Mouse (Mus musculus): ENCODE measurements around the gene Cgref1. TPM values are rescaled to one million over a fixed set of nuclear protein-coding genes. Genes with fewer than 3 reads are reported as not detected.

Gene Cgref1
- total RNA-seq, 4 experiments from 2014 or later: 13.8 to 19.2 (median 18.8) TPM

DNA sequence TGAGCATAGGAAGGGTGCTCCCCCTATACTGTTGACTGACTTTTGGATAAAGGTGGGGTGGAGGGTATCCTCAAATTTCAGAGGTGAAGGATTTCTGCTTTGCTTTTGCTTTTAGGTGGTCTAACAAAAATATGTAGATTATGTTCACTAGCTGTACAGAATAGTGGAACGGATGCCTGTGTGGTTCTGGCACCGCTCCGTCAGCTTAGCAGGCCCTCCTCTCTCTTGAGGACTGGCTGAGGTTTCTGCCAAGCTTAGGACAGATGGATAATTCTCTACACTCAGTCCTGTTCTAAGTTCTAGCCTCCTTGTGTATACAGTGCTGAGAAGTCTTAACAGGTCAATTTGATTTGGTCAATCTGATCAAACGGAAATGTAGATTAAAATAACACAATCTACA is 5.1 kb upstream of the Cgref1 start:
- DNase-seq (ENCODE audit: low spot score in 2 of 2): no peak

DNA sequence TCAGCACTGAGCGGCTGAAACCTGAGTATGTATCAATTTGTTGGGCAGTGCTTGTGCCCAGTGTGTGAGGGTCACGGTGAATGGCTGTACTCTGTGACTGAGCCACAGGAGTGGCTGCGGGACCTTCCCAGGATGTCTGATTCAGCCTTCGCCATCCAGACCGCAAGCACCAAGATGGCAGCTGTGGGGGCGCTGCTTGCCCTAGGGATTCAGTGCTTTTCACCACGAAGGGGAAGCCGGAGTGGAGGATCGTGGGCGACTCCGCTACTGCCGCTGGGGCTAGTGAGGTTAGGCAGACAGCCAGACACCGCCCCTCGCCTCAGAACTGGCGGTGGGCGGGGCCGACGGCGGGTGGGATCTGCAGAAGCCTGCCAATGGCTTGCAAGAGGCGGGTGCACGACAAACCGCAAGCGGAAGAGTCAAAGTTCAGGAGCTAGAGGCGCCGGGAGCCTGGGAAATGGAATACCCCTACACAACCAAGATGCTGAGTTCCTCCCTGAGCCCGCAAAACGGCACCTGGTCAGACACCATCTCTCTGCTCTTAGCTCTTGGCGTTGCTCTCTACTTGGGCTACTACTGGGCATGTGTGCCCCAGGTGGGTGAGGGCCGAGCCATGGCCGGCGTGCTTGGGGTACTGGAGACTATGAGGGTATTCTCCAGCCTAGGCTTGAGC is 4.4 kb upstream of the Cgref1 start:
- peak; percentile 90 for DNase-seq (ENCODE audit: low spot score in 2 of 2)

DNA sequence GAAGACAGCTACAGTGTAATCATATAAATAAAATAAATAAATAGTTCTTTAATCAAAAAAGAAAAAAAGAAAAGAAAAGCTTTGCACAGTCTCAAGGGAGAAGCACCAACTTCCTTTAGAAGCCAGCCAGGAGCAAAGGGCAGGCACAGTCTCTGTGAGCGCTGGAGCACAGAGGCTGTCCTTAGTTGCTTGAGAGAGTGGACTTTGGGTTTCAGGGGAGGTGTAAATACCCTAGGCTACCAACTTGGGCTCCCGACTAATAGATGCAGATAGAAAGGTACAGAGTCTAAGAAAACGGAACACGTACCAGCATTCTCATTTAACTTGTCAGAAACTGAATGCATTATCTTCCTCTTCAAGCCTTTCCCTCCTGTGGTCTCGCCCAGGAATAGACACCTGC is 3.2 kb upstream of the Cgref1 start:
- DNase-seq (ENCODE audit: low spot score in 2 of 2): no peak

DNA sequence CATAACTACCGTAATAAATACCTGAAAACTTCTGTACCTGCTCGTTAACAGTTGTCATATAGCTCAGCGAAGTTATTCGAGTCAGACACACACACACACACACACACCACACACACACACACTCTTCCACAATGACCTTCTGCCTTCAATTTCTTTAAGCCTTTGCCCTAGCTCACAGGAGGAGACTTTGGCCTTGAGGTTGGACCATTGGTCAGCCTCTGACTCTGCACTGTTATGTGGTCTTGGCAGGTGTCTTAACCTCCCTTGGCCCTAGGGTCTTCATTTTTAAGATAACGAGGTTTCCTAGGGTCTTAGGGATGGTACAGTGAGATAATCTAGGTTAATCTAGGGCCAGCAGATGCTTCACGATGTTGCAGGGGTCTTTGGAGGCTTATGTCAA is 1.0 kb downstream of the Cgref1 start:
- no peak for DNase-seq (ENCODE audit: low spot score in 2 of 2)

DNA sequence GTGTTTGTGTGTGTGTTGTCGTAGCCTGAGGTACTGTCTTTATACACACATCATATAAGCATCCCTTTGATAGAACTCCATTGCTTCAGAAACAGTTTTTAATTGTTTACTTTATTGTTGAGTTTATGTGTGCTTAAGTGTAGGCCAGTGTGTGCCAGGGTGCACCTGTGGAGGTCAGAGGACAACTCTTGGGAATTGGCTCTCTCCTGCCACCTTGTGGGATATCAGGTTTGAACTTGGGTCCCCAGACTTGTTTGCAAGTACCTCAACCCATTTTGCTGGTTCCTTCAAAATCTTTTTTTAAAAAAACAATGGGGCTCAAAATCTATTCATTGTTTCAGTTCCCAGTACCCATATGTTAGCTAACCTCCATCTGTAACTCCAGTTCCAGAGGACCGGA is 2.4 kb downstream of the Cgref1 start:
- DNase-seq (ENCODE audit: low spot score in 2 of 2): no peak

DNA sequence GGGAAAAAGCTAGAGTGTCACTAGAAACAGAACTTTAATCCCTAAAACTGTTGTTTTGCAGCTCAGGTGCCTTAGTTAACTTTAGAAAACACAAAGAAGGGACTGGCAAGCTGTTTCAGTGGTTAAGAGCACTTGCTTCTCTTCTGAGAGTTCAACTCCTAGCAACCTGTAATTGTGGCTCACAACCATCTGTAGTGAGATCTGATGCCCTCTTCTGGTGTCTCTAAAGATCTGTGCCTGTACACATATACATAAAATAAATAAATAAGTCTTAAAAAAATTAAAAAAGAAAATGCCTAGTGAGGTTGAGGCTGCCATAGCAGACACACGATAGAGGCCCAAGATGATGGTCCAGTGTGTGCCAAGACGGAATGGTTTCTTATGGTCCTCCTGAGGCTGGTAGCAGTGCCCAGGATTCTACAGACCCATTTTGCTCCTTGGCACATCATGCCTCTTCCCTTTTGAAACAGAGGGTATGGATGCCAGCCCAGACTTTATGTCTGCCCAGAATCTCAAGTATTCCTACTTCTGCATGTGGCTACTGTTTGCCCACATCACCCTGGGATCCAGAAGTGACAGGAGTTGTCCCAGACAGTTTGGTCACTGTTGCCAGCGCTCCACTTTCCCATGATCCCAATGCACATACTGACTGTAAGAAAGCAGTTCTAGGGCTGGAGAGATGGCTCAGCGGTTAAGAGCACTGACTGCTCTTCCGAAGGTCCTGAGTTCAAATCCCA is 10.5 kb downstream of the Cgref1 start:
- DNase-seq (ENCODE audit: low spot score in 2 of 2): no peak

DNA sequence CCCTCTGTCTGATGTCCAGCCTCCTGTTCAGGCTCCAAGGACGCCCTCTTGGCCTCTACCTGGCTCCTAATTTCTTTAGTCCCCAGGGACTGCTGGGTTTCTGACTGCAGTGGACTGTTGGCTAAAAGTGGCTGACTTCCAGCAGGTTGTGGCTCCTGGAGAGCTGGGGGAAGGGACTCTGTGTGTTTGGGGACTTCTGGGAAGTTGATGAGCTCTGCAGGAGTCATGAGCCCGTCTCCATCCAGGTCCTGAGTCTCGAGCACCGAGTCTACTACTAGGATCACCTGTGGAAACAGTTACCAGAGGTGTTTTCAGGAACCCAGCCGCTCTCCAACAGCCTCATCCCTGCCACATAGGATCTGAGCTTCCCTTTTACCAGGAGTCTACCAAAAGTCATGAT is 11.7 kb downstream of the Cgref1 start:
- no peak for DNase-seq (ENCODE audit: low spot score in 2 of 2)

DNA sequence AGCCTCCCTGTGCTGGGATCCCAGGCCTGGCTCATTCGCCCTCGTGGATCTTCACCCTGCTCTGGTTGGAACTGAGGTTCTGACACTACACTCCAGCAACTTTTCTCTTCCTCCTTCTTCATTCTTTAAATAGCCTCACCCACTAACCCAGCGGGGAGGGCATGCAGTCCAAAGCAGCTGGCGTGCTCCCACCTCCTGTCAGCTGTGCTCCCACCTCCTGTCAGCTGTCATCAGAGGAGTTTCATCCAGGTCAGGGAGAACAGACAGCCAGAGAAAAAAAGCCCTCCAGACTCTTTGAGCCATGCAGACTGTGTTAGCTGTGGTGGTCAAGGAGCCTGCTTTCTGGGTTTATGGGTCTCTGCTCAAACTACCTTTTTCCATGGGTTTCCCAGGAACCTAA is 14.0 kb downstream of the Cgref1 start:
- no peak for DNase-seq (ENCODE audit: low spot score in 2 of 2)

DNA sequence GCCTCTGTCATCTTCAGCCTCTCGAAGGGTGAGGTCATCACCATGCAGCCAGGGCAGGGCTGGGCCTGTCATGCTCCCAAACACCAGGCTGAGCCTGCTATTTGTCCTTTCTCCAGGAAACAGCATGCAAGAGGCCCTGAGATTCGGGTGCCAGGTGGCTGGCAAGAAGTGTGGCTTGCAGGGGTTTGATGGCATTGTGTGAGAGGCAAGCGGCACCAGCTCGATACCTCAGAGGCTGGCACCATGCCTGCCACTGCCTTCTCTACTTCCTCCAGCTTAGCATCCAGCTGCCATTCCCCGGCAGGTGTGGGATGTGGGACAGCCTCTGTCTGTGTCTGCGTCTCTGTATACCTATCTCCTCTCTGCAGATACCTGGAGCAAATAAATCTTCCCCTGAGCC is 14.5 kb downstream of the Cgref1 start:
- DNase-seq (ENCODE audit: low spot score in 2 of 2): no peak

DNA sequence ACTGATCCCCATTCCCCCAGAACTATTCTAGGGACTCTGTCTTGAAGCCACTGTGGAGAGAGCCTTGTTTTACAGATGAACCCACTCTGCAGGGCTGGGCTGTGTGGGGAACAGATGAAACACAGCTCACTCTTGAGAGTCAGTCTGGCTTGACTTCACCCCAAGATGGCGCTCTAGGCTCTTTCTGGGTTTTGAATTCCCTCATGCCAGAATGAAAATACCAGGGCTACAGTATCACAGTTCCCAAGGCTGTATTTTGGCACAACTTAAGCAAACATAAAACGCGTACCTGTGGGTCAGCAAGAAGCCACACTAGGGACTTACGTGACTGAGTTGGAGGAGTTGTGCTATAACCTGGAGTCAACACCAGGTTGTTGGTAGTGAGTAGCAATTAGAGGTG is 15.3 kb downstream of the Cgref1 start:
- peak in 1 of 2 experiments; percentile 82 for DNase-seq (ENCODE audit: low spot score in 2 of 2)

DNA sequence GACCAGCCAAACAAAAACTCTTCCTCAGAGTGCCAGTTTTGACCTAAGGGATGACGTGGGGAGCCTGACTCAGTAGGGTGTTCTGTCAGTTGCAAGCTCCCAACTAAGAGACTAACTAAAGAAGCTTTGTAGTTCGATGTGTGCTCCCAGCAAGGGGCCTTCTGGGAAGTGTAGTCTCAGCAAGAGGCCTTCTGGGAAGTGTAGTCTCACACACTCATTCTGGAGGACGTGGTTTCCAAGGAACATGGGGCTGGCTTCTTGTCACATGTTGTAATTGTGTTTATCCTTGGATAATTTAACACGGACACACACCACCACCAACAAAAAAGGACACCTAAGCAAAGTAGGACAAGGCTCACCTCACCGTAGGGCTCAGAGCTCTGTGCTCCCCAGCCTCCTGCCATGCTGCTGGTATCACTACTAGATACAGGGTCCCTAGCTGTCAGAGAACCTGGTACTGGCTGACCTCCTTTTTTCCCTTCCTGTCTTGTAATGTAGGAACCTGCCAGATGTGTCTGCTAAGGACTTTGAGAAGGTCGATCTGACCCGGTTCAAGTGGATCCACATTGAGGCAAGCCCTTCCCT is 17.4 kb downstream of the Cgref1 start:
- peak in 1 of 2 experiments; percentile 56 for DNase-seq (ENCODE audit: low spot score in 2 of 2)

DNA sequence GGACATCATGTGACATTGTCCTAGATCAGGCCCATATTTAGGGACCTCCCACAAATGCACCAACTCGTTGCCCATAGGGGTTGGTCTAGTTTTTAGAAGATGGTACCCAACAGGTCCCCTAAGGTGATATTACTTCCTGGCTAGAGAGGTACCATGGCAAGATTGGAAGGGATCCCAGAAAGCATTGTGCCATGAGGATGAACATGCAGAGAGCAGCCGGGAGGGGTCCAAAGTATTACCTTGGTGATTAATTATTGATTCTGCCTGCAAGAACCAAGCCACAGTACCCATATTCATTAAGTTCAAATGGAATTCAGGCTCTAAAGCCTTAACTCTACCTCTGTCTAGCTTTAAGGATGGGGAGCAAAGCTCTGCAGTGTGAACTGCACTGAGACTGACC is 19.3 kb downstream of the Cgref1 start:
- no peak for DNase-seq (ENCODE audit: low spot score in 2 of 2)

DNA sequence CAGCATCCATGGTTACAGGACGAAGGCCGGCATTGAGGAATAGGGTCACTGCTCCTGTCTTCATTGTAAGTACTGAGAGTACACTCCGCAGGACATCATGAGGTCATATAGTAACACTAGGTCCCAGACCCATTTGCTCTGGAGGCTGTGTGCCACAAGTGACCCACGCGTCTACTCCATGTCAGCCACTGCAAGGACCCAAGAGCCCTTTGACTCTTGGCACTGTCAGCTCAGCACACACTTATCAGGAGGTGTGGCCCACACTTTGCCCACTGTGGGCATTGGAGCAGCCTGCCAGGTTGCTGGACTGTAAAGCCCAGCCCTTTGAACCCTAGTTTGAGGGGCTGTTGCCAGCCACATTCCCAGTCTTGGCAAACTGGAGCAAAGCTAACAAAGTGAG is 20.2 kb downstream of the Cgref1 start:
- DNase-seq (ENCODE audit: low spot score in 2 of 2): no peak

DNA sequence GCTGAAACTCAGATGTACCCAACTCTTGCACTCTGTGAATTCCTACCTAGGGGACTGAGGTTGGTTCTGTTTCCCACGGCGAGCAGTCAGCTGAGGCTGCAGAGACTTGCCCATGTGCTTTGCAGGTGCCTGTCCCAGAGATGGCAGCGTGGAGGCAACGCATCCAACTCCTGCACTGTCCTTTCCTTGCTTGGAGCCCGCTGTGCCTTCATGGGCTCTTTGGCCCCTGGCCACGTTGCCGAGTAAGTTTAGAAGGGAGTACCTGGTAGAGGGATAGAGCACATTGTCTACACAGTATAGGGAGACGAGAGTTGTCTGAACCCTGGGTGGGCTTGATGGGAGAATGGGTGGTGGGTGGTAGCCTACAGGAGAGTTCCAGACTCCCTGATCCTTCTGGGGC is 20.8 kb downstream of the Cgref1 start:
- DNase-seq (ENCODE audit: low spot score in 2 of 2): no peak

DNA sequence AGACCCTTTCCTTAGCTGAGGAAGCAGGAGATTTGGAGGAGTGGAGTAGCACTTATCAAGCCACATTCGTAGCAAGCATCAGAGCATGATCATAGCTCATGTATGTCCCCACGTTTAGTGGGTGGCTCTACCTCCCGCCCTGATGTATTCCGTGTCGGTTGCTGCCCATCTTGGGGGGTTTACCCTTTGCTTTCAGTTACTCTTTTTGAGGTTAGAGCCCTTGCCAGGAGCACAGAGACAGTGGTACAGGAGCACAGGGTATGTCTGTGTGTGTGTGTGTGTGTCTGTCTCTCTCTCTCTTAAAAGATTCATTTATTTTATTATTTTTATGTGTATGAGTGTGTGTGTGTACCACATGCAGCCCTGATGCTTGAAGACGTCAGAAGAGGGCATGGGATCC is 22.3 kb downstream of the Cgref1 start:
- DNase-seq (ENCODE audit: low spot score in 2 of 2): no peak

DNA sequence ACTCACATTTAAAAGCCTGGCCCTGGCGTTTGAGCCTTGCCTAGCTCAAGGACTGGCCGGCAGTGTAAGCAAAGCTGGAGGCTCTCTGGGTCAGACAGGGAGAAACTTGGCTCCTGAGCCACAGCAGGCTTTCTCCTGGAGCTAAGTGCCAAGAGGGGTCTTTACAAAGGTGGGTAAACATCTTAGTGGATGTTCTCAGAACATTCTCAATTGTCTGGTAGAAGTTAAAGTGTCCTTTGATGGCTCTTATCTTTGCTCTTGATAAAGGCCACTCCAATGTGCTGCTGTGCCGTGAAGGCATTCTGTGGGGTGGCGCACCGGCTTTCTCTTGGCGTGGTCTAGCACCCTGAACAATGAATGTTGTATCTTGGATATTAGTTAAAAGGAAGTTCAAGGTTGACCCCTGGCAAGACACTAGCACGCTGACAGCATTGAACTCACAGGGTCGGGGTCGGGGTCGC is 22.8 kb downstream of the Cgref1 start:
- DNase-seq (ENCODE audit: low spot score in 2 of 2): no peak

DNA sequence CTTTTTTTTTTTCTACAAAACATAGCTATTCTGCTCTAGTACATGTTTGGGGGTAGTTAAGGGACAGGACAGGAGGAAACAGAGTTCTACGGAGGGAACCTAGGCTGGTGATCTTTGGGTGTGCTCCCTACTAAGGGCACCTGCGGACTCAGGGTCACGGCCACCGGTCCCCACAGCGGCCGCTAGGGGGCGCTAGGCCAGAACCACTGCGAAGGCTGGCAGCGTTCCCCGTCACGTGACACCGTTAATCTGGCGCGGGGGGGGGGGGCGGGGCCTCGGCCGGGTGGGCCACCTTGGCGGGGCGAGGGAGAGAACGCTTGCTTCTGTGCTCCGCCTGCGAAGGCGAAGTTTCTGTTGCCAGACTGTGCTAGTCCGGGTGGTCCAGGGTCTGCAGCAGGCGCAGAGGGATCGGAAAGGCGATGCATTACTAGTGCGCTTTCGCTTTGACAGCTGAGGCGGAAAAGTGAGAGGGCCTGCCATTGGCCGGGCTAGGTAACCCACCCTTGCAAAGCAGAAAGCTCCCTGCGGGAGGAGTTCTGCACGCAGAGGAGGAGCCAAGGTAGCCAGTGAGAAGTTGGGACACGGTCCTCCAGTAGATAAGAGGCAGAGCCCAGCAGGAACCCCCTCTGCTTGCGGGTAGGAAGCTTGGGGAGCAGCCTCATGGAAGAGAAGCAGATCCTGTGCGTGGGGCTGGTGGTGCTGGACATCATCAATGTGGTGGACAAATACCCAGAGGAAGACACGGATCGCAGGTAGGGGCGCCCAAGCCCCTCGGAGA is 23.9 kb downstream of the Cgref1 start, which contains the start of gene Khk:
Gene Khk, plus strand, starts transcription at position 176 of the 778 bp plus-strand sequence.
- peak; percentile 71 to 86 for DNase-seq (ENCODE audit: low spot score in 2 of 2)

DNA sequence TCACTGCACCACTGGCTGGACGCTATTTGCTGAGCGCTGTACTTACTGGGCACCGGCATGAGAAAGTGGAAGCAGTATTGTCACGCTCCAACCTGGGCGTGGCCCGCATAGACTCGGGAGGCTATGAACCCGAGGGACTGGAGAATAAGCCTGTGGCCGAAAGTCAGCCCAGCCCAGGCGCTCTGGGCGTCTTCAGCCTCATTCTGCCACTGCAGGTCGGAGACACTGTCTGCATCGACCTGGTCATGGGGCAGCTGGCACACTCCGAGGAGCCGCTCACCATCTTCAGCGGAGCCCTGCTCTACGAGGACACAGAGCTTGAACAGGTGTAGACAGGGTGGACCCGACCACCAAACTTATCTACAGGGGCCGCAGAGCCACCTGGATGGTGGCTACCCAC is 24.8 kb downstream of the Cgref1 start:
- DNase-seq (ENCODE audit: low spot score in 2 of 2): no peak

DNA sequence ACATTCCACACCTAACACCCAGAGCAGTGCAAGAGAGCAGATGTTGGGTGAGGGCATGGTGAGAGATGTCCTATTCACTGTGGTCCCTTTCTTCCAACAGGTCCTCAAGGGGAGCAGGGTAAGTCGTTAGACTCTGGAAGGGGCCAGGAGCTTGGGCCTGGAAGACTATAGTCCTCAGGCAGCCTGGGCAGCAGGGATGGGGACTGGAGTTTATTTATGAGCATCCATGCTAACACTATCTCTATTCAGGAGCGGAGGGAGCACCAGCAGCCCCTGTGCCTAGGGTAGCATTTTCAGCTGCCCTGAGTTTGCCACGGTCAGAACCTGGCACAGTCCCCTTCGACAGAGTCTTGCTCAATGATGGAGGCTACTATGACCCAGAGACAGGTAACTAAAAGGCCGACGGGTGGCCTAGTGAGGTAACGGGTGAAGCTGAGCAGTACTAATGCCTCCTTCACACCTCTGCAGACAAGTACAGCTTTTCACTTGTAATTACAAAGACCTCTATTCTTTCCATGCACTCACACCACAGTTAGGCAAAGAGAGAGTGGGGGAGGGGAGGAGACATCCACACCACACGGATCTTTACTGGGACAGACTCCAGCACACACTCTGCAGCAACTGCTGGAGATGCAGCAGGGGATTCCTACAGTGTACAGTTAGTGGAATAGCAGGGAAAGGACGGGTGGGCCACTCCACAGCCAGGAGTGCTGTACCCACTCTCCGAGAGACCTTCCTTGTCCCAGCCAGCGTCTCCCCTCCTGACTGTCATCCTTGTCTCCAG is 25.4 kb downstream of the Cgref1 start:
- no peak for DNase-seq (ENCODE audit: low spot score in 2 of 2)

DNA sequence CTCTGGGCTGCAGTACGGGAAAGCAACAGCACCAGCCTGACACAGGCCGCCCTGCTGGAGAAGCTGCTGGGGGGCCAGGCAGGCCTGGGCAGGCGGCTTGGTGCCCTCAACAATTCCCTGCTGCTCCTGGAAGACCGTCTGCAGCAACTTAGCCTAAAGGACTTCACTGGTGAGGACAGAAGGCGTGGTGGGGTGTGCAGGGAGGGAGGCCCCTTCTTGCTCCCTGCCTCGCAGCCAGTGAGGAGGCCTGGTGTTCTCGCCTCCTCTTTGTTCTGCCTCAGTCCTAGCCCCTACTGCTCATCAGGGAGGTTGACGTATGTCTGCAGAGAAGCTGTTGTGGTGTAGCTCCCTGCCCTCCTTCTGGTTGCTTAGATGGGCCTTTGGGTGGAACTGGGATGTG is 26.7 kb downstream of the Cgref1 start:
- no peak for DNase-seq (ENCODE audit: low spot score in 2 of 2)
